Mouse (Mus musculus): ENCODE results near the gene Pbx1. TPM values are rescaled to one million over a fixed set of nuclear protein-coding genes. Genes with fewer than 3 reads are reported as not detected.

Pbx1 gene
- total and polyA plus RNA-seq, 2 experiments from 2014 or later: 17.1 to 31.3 TPM

- ATAC-seq (ENCODE audit: insufficient read depth, low read depth) (no peak), DNase-seq (ENCODE audit: low spot score) (no peak)
- TF ChIP-seq EP300 (IDR thresholded peaks at IDR 0.05; ENCODE audit: low read depth): no peak
- TF ChIP-seq CTCF (IDR thresholded peaks at IDR 0.05; ENCODE audit: low read depth): no peak
- Histone ChIP-seq H3K36me3 (replicated peaks; ENCODE audit: control insufficient read depth, insufficient read depth, low read length) (no peaks in the 10 kb centered on the region; the same call in 1 of the 2 replicates), H3K4me3 (ENCODE audit: low read depth, low read length) (no peak overlapping the region), H3K4me2 (ENCODE audit: low read depth, low read length) (no peak overlapping the region), H3K4me1 (ENCODE audit: control insufficient read depth, insufficient read depth) (no peaks in the 10 kb centered on the region), H3K27me3 (ENCODE audit: control insufficient read depth, insufficient read depth, low read length) (no peaks in the 10 kb centered on the region), H3K9me3 (replicated peaks; ENCODE audit: control insufficient read depth, low read length) (no peaks in the 10 kb centered on the region), H3K9ac (replicated peaks; ENCODE audit: low read depth, low read length) (no peak overlapping the region), H3K27ac (ENCODE audit: low read depth) (no peak overlapping the region)
- 76% methylated on average over 4 of the region's 4 CpGs for WGBS
Observed at GRCm38 (mm10) chr1:168117367-168117766, 314.7 kb downstream of the Pbx1 start.

- no peak overlapping the region for H3K9ac ChIP-seq (replicated peaks; ENCODE audit: low read depth, low read length)
- 62% methylated on average over 8 of the region's 8 CpGs for WGBS
- no peak for TF ChIP-seq EP300 (IDR thresholded peaks at IDR 0.05; ENCODE audit: low read depth)
- no peak for TF ChIP-seq CTCF (IDR thresholded peaks at IDR 0.05; ENCODE audit: low read depth)
- H3K9me3 ChIP-seq (replicated peaks; ENCODE audit: control insufficient read depth, low read length): no peaks in the 10 kb centered on the region
- no peaks in the 10 kb centered on the region for H3K4me1 ChIP-seq (ENCODE audit: control insufficient read depth, insufficient read depth)
- ATAC-seq (ENCODE audit: insufficient read depth, low read depth) (no peak), DNase-seq (ENCODE audit: low spot score) (no peak)
- H3K27me3 ChIP-seq (ENCODE audit: control insufficient read depth, insufficient read depth, low read length): no peaks in the 10 kb centered on the region
- H3K4me3 ChIP-seq (ENCODE audit: low read depth, low read length): no peak overlapping the region
- H3K27ac ChIP-seq (ENCODE audit: low read depth): no peak overlapping the region
- H3K4me2 ChIP-seq (ENCODE audit: low read depth, low read length): no peak overlapping the region
- H3K36me3 ChIP-seq (replicated peaks; ENCODE audit: control insufficient read depth, insufficient read depth, low read length): no peaks in the 10 kb centered on the region
Observed at GRCm38 (mm10) chr1:168109797-168110196, 322.3 kb downstream of the Pbx1 start.

- no peak for DNase-seq (ENCODE audit: low spot score)
- TF ChIP-seq EP300 (IDR thresholded peaks at IDR 0.05; ENCODE audit: low read depth) (no peak), CTCF (IDR thresholded peaks at IDR 0.05; ENCODE audit: low read depth) (no peak)
- no peaks in the 10 kb centered on the region for H3K9me3 ChIP-seq (replicated peaks; ENCODE audit: control insufficient read depth, low read length)
- no peak for ATAC-seq (ENCODE audit: insufficient read depth, low read depth)
- no peak overlapping the region for H3K4me2 ChIP-seq (ENCODE audit: low read depth, low read length)
- H3K27ac ChIP-seq (ENCODE audit: low read depth): no peak overlapping the region
- H3K36me3 ChIP-seq (replicated peaks; ENCODE audit: control insufficient read depth, insufficient read depth, low read length): no peaks in the 10 kb centered on the region
- no peaks in the 10 kb centered on the region for H3K4me1 ChIP-seq (ENCODE audit: control insufficient read depth, insufficient read depth)
- no peak overlapping the region for H3K9ac ChIP-seq (replicated peaks; ENCODE audit: low read depth, low read length)
- WGBS: 38% methylated on average over 2 of the region's 2 CpGs
- H3K4me3 ChIP-seq (ENCODE audit: low read depth, low read length): no peak overlapping the region
- no peaks in the 10 kb centered on the region for H3K27me3 ChIP-seq (ENCODE audit: control insufficient read depth, insufficient read depth, low read length)
Observed at GRCm38 (mm10) chr1:168103821-168104220, 328.2 kb downstream of the Pbx1 start.

GRCm38 (mm10) chr1:168101514-168101913 lies 330.6 kb downstream of the Pbx1 start:
- no peaks in the 10 kb centered on the region for H3K4me1 ChIP-seq (ENCODE audit: control insufficient read depth, insufficient read depth)
- no peak overlapping the region for H3K4me2 ChIP-seq (ENCODE audit: low read depth, low read length)
- WGBS: 72% methylated on average over 3 of the region's 3 CpGs
- ATAC-seq (ENCODE audit: insufficient read depth, low read depth) (no peak), DNase-seq (ENCODE audit: low spot score) (no peak)
- no peaks in the 10 kb centered on the region for H3K9me3 ChIP-seq (replicated peaks; ENCODE audit: control insufficient read depth, low read length)
- H3K4me3 ChIP-seq (ENCODE audit: low read depth, low read length): no peak overlapping the region
- H3K27ac ChIP-seq (ENCODE audit: low read depth): no peak overlapping the region
- H3K27me3 ChIP-seq (ENCODE audit: control insufficient read depth, insufficient read depth, low read length): no peaks in the 10 kb centered on the region
- TF ChIP-seq EP300 (IDR thresholded peaks at IDR 0.05; ENCODE audit: low read depth) (no peak), CTCF (IDR thresholded peaks at IDR 0.05; ENCODE audit: low read depth) (no peak)
- H3K36me3 ChIP-seq (replicated peaks; ENCODE audit: control insufficient read depth, insufficient read depth, low read length): no peaks in the 10 kb centered on the region
- no peak overlapping the region for H3K9ac ChIP-seq (replicated peaks; ENCODE audit: low read depth, low read length)

GRCm38 (mm10) chr1:168098806-168099205 lies 333.3 kb downstream of the Pbx1 start:
- H3K4me3 ChIP-seq (ENCODE audit: low read depth, low read length): no peak overlapping the region
- no peak for DNase-seq (ENCODE audit: low spot score)
- 83% methylated on average over 2 of the region's 2 CpGs for WGBS

GRCm38 (mm10) chr1:168094671-168095070 lies 337.4 kb downstream of the Pbx1 start:
- Histone ChIP-seq H3K9me3 (replicated peaks; ENCODE audit: control insufficient read depth, low read length) (no peaks in the 10 kb centered on the region), H3K4me1 (ENCODE audit: control insufficient read depth, insufficient read depth) (no peaks in the 10 kb centered on the region), H3K27ac (ENCODE audit: low read depth) (no peak overlapping the region), H3K4me2 (ENCODE audit: low read depth, low read length) (no peak overlapping the region), H3K4me3 (ENCODE audit: low read depth, low read length) (no peak overlapping the region), H3K27me3 (ENCODE audit: control insufficient read depth, insufficient read depth, low read length) (no peaks in the 10 kb centered on the region), H3K9ac (replicated peaks; ENCODE audit: low read depth, low read length) (no peak overlapping the region), H3K36me3 (replicated peaks; ENCODE audit: control insufficient read depth, insufficient read depth, low read length) (no peaks in the 10 kb centered on the region)
- TF ChIP-seq EP300 (IDR thresholded peaks at IDR 0.05; ENCODE audit: low read depth) (no peak), CTCF (IDR thresholded peaks at IDR 0.05; ENCODE audit: low read depth) (no peak)
- ATAC-seq (ENCODE audit: insufficient read depth, low read depth) (no peak), DNase-seq (ENCODE audit: low spot score) (no peak)
- WGBS: 24% methylated on average over 4 of the region's 4 CpGs

More at GRCm38 (mm10) chr1:168098806-168099205, 333.3 kb downstream of the Pbx1 start:
- Histone ChIP-seq H3K9me3 (replicated peaks; ENCODE audit: control insufficient read depth, low read length) (no peaks in the 10 kb centered on the region), H3K27me3 (ENCODE audit: control insufficient read depth, insufficient read depth, low read length) (no peaks in the 10 kb centered on the region), H3K4me1 (ENCODE audit: control insufficient read depth, insufficient read depth) (no peaks in the 10 kb centered on the region), H3K36me3 (replicated peaks; ENCODE audit: control insufficient read depth, insufficient read depth, low read length) (no peaks in the 10 kb centered on the region), H3K9ac (replicated peaks; ENCODE audit: low read depth, low read length) (no peak overlapping the region), H3K4me2 (ENCODE audit: low read depth, low read length) (no peak overlapping the region), H3K27ac (ENCODE audit: low read depth) (no peak overlapping the region)
- TF ChIP-seq EP300 (IDR thresholded peaks at IDR 0.05; ENCODE audit: low read depth): no peak
- no peak for TF ChIP-seq CTCF (IDR thresholded peaks at IDR 0.05; ENCODE audit: low read depth)
- ATAC-seq (ENCODE audit: insufficient read depth, low read depth): no peak
